Mouse (Mus musculus) C2C12 (cell line): Measurements from ENCODE around the gene Rapsn. TPM values are rescaled to one million over a fixed set of nuclear protein-coding genes. Genes with fewer than 3 reads are reported as not detected.

Experiments
- H3K27me3 ChIP-seq: one replicate; pipeline ENCODE4 v1.6.1; 2011; ENCODE audit not compliant: control insufficient read depth, insufficient read depth, insufficient read length
- H3K36me3 ChIP-seq: one replicate; pipeline ENCODE4 v1.6.1; 2011; ENCODE audit not compliant: control insufficient read depth, insufficient read depth
- H3K4me3 ChIP-seq: one replicate; pipeline ENCODE4 v1.5.1; 2011; ENCODE audit warnings: mild to moderate bottlenecking, control low read depth; ENCODE audit not compliant: poor library complexity, insufficient read depth, severe bottlenecking
- H3K79me2 ChIP-seq: one replicate; pipeline ENCODE4 v1.6.1; 2011; ENCODE audit not compliant: control insufficient read depth, insufficient read depth
- H3K79me3 ChIP-seq: one replicate; pipeline ENCODE4 v1.6.1; 2011; ENCODE audit warnings: low read depth, control low read depth
- H3ac ChIP-seq: one replicate; pipeline ENCODE3; 2011; ENCODE audit warnings: low read depth; ENCODE audit not compliant: control insufficient read depth, insufficient read length
- CEBPB ChIP-seq: IDR thresholded peaks from one replicate; pipeline ENCODE4 v1.6.1; 2011; ENCODE audit warnings: low read depth, mild to moderate bottlenecking, control low read depth, moderate library complexity
- CTCF ChIP-seq: IDR thresholded peaks from one replicate; pipeline ENCODE4 v1.5.1; 2011; ENCODE audit not compliant: control insufficient read depth, insufficient read depth, insufficient read length
- FOSL1 ChIP-seq: IDR thresholded peaks from one replicate; pipeline ENCODE4 v1.8.0; 2011; ENCODE audit warnings: mild to moderate bottlenecking, low read length; ENCODE audit not compliant: poor library complexity, insufficient read depth, severe bottlenecking
- MAX ChIP-seq: IDR thresholded peaks from one replicate; pipeline ENCODE4 v1.6.1; 2011; ENCODE audit warnings: mild to moderate bottlenecking, control low read depth
- MYOD1 ChIP-seq: IDR thresholded peaks from one replicate; pipeline ENCODE4 v1.6.1; 2011; ENCODE audit warnings: low read depth; ENCODE audit not compliant: control insufficient read depth, insufficient read length
- MYOG ChIP-seq: IDR thresholded peaks from one replicate; pipeline ENCODE4 v1.6.1; 2011; ENCODE audit not compliant: control insufficient read depth, insufficient read length; ENCODE audit errors: extremely low read depth
- USF1 ChIP-seq: IDR thresholded peaks from one replicate; pipeline ENCODE4 v1.6.1; 2011; ENCODE audit warnings: low read depth, mild to moderate bottlenecking, control low read depth, moderate library complexity
- polyA plus RNA-seq: library from polyadenylated mRNA; unstranded; fragments of >200 nt; fragmentation: generic; extraction: Trizol; gene quantifications from one replicate; pipeline ENCODE4 v1.2.1, GENCODE M21; 2012; ENCODE audit warnings: missing spikeins

The Rapsn gene
- polyA plus RNA-seq, 1 experiment: 122 TPM

GRCm38 (mm10) chr2:91047359-91047758 is 11.9 kb downstream of the Rapsn start:
- TF ChIP-seq CEBPB: no peak
- no peak for TF ChIP-seq USF1
- TF ChIP-seq MAX: no peak
- no peak for TF ChIP-seq CTCF
- TF ChIP-seq MYOG: no peak
- TF ChIP-seq FOSL1: no peak
- no peak for TF ChIP-seq MYOD1
- Histone ChIP-seq H3K27me3 (no peaks in the 10 kb centered on the region), H3K4me3 (no peak overlapping the region), H3K36me3 (no peaks in the 10 kb centered on the region), H3ac (no peak overlapping the region), H3K79me3 (no peaks in the 10 kb centered on the region), H3K79me2 (no peaks in the 10 kb centered on the region)

- H3K27me3 ChIP-seq: no peaks in the 10 kb centered on the region
- H3K4me3 ChIP-seq: no peak overlapping the region
- H3K79me2 ChIP-seq: peaks cover 30% of the 10 kb centered on the region
- TF ChIP-seq CEBPB (no peak), FOSL1 (no peak), CTCF (no peak), MYOG (no peak), MYOD1 (no peak), USF1 (no peak), MAX (no peak)
- H3ac ChIP-seq: no peak overlapping the region
- H3K79me3 ChIP-seq: peaks cover 19% of the 10 kb centered on the region
- peaks cover 22% of the 10 kb centered on the region for H3K36me3 ChIP-seq
Measured at GRCm38 (mm10) chr2:91051917-91052316, 16.5 kb downstream of the Rapsn start.

- Histone ChIP-seq H3K36me3 (peaks cover 30% of the 10 kb centered on the region), H3K27me3 (no peaks in the 10 kb centered on the region), H3K79me2 (peaks cover 38% of the 10 kb centered on the region), H3ac (no peak overlapping the region), H3K4me3 (peak overlapping the region; percentile 75), H3K79me3 (peaks cover 19% of the 10 kb centered on the region)
- no peak for TF ChIP-seq CTCF
- no peak for TF ChIP-seq MAX
- no peak for TF ChIP-seq MYOD1
- no peak for TF ChIP-seq FOSL1
- TF ChIP-seq USF1: no peak
- TF ChIP-seq CEBPB: no peak
- no peak for TF ChIP-seq MYOG
Measured at GRCm38 (mm10) chr2:91052752-91053151, 17.3 kb downstream of the Rapsn start.

DNA sequence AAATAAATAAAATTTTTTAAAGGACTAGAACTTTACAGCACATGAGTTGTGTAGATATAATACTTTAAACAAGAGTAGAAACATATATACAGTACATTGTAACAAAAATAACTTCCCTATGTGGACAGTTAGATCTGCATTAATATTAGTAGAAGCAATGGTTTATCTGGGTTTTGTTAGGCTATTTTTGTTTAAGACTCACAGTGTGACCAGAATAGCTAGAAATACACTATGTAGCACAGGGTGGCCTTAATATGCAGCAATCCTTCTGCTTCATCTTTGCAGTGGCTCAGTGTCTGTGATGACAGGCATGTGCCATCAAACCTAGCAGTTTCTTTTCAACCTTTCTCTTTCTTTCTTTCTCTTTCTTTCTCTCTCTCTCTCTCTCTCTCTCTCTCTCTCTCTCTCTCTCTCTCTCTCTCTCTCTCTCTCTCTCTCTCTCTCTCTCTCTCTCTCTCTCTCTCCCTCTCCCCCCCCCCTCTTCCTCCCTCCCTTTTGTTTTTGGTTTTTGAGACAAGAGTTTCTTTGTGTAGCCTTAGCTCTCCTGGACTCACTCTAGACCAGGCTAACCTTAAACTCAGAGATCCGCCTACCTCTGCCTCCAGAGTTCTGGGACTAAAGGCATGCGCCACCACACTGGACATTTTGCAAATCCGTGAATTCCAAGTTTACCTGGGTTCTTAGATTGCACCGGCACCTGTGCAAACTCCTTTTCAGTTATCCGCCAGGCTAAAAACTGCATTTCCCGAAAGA is 17.9 kb downstream of the Rapsn start:
- Histone ChIP-seq H3K79me3 (peaks cover 19% of the 10 kb centered on the region), H3K79me2 (peaks cover 41% of the 10 kb centered on the region), H3K27me3 (no peaks in the 10 kb centered on the region), H3ac (peak overlapping the region; percentile 69), H3K36me3 (peaks cover 36% of the 10 kb centered on the region), H3K4me3 (peak overlapping the region; percentile 75)
- no peak for TF ChIP-seq CEBPB
- TF ChIP-seq USF1: no peak
- TF ChIP-seq CTCF: no peak

DNA sequence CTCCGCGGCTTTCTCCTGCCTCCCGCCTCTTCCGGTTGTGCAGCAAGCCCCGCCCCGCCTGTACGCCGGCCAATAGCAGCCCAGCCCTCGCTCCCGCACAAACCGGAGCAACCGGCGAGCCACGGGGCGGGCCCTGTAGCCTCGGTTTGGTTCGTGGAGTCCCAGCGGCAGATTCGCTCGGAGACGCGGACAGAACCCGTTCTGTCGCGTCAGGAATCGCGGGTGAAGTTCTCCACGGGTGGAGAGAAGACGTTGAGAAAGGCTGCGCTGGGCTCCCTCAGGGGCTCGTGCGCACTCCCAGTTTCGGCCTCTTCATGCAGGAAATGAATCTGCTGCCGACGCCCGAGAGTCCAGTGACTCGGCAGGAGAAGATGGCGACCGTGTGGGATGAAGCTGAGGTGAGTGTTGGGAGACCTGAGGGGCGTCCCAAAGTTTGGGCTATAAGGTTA is 18.5 kb downstream of the Rapsn start, which contains the start of gene Psmc3:
Psmc3 (plus strand) TSS at position 76 of the 449 bp plus-strand sequence.
- Histone ChIP-seq H3K27me3 (no peaks in the 10 kb centered on the region), H3ac (peak within 1 kb of the TSS; percentile 99), H3K79me2 (peaks cover 41% of the 10 kb centered on the region), H3K79me3 (peaks cover 19% of the 10 kb centered on the region), H3K36me3 (peaks cover 41% of the 10 kb centered on the region), H3K4me3 (peak within 1 kb of the TSS; percentile 75)
- TF ChIP-seq MAX: no peak
- no peak for TF ChIP-seq USF1
- no peak for TF ChIP-seq CTCF
- TF ChIP-seq MYOG: no peak
- TF ChIP-seq MYOD1: no peak
- TF ChIP-seq FOSL1: no peak
- TF ChIP-seq CEBPB: no peak

- Histone ChIP-seq H3K79me2 (peaks cover 41% of the 10 kb centered on the region), H3K27me3 (no peaks in the 10 kb centered on the region), H3K4me3 (no peak overlapping the region), H3ac (no peak overlapping the region), H3K79me3 (peaks cover 19% of the 10 kb centered on the region), H3K36me3 (peaks cover 77% of the 10 kb centered on the region)
- TF ChIP-seq MYOD1 (peak; percentile 20), USF1 (peak; percentile 98), CEBPB (no peak), MYOG (no peak)
Measured at GRCm38 (mm10) chr2:91058435-91058834, 23.0 kb downstream of the Rapsn start.

DNA sequence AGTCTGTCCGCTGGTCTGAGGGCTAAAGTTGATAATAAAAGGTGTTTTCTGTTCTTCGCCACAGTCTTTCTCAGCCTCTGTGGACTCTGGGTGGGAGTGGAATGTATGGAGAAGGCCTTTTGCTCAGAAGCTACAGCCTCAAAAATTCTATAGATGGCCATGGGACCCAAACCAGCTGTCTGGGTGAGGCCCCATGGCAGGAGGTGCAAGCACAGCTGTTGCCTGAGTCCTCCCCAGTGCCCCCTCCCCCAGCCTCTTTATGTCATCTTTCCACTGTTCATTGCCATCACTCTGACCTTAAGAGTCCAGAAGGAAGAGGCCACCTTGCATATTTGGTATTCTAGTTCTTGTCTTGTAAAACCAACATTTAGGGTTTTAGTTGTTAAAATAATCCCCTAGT is 24.0 kb downstream of the Rapsn start:
- TF ChIP-seq MYOD1 (peak; percentile 34), USF1 (no peak)
- H3K79me2 ChIP-seq: peaks cover 36% of the 10 kb centered on the region
- no peak overlapping the region for H3ac ChIP-seq
- H3K36me3 ChIP-seq: peaks cover 87% of the 10 kb centered on the region
- peaks cover 15% of the 10 kb centered on the region for H3K79me3 ChIP-seq
- no peaks in the 10 kb centered on the region for H3K27me3 ChIP-seq
- H3K4me3 ChIP-seq: no peak overlapping the region
